Mouse (Mus musculus): ENCODE measurements at regions not wholly inside any gene's neighbourhood (a gene's known extent, or its start where the extent isn't known, plus 50 kb on each side); places are given as distances from the start of the nearest gene placed in this dataset.
A peak's percentile ranks its signal among the peaks of the same experiment; 100 is the strongest.

- no peak for DNase-seq
These were observed 53.8 kb downstream of the Ch25h start for GRCm38 (mm10) chr19:34421171-34421570.

- peak; percentile 11 for DNase-seq
These were observed 54.6 kb downstream of the Ch25h start for GRCm38 (mm10) chr19:34420293-34420792.

GRCm38 (mm10) chr19:34407176-34407575 lies 67.8 kb downstream of the Ch25h start:
- no peak for DNase-seq

- no peak for DNase-seq
These were observed 68.3 kb downstream of the Ch25h start for GRCm38 (mm10) chr19:34406710-34407109.

GRCm38 (mm10) chr19:34396276-34396675 lies 78.7 kb downstream of the Ch25h start:
- peak; percentile 26 for DNase-seq

- DNase-seq = no peak
These were observed 85.0 kb downstream of the Ch25h start for GRCm38 (mm10) chr19:34389940-34390339.

GRCm38 (mm10) chr19:34382551-34382950 lies 92.1 kb downstream of the Fas start:
- no peak for DNase-seq
